Mouse (Mus musculus) hindbrain, embryonic 15.5 days (tissue): ENCODE measurements at regions not wholly inside any gene's neighbourhood (a gene's known extent, or its start where the extent isn't known, plus 50 kb on each side); places are given as distances from the start of the nearest gene placed in this dataset.

ENCODE experiments used
- ATAC-seq: fragments of 200-750 bp; cut with Nextera tagmentation; 2 replicates; pipeline ENCODE4 v1.8.0; 2017; ENCODE audit warnings: low read depth, moderate number of reproducible peaks, moderate TSS enrichment; ENCODE audit not compliant: low FRiP score
- H3K27ac ChIP-seq: fragments of 300-500 bp; sonication (generic); replicated peaks from 2 replicates; pipeline ENCODE4 v1.5.1; 2015; ENCODE audit warnings: mild to moderate bottlenecking, inconsistent platforms
- H3K27me3 ChIP-seq: fragments of 300-500 bp; sonication (generic); 2 replicates; pipeline ENCODE4 v1.6.1; 2015; ENCODE audit warnings: control low read depth, inconsistent platforms
- H3K36me3 ChIP-seq: fragments of 300-500 bp; sonication (generic); 2 replicates; pipeline ENCODE4 v1.6.1; 2015; ENCODE audit warnings: control low read depth, inconsistent platforms
- H3K4me1 ChIP-seq: fragments of 300-500 bp; sonication (generic); replicated peaks from 2 replicates; pipeline ENCODE4 v1.6.1; 2015; ENCODE audit warnings: control low read depth, inconsistent platforms
- H3K4me2 ChIP-seq: fragments of 300-500 bp; sonication (generic); 2 replicates; pipeline ENCODE4 v1.6.1; 2015; ENCODE audit warnings: moderate library complexity, mild to moderate bottlenecking, inconsistent platforms
- H3K4me3 ChIP-seq: fragments of 300-500 bp; sonication (generic); 2 replicates; pipeline ENCODE4 v1.5.1; 2015; ENCODE audit warnings: mild to moderate bottlenecking, inconsistent platforms
- H3K9ac ChIP-seq: fragments of 300-500 bp; sonication (generic); 2 replicates; pipeline ENCODE4 v1.6.1; 2015; ENCODE audit warnings: inconsistent platforms
- H3K9me3 ChIP-seq: fragments of 300-500 bp; sonication (generic); 2 replicates; pipeline ENCODE4 v1.6.1; 2016; ENCODE audit warnings: control low read depth, inconsistent platforms
- WGBS: fragments of 180-500 bp; shearing (Covaris S2); methylation state at CpG from one replicate; pipeline ENCODE4 v1.1.7; 2015; 5-methylcytosine and 5-hydroxymethylcytosine counted together

DNA sequence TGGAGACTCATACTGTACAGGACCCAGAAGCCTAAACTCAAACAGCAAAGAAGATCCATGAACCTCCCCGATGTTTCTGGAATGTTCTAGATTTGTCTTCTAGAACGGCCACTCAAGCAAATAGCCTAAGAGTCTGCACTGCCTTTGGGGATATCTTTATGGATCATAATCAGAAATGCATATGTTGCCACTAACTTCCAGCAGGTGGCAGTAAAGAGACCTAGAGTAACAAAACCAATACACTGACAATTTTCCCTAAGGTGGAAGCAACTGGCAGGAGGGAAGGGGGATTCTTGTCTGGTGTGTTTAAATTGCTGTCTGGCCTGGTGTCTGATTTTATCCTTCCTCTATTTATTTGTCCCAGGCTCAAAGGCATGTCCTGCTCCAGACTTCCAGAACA is 69.2 kb upstream of the Cdh5 start:
- Histone ChIP-seq H3K27ac (no peak overlapping the region), H3K4me3 (no peak overlapping the region), H3K9me3 (no peaks in the 10 kb centered on the region; the same call in 1 of the 2 replicates), H3K36me3 (no peaks in the 10 kb centered on the region), H3K27me3 (no peaks in the 10 kb centered on the region), H3K9ac (no peak overlapping the region), H3K4me2 (no peak overlapping the region), H3K4me1 (no peaks in the 10 kb centered on the region; the same call in 1 of the 2 replicates)
- ATAC-seq = no peak
- 92% methylated on average over 2 of the region's 2 CpGs for WGBS

DNA sequence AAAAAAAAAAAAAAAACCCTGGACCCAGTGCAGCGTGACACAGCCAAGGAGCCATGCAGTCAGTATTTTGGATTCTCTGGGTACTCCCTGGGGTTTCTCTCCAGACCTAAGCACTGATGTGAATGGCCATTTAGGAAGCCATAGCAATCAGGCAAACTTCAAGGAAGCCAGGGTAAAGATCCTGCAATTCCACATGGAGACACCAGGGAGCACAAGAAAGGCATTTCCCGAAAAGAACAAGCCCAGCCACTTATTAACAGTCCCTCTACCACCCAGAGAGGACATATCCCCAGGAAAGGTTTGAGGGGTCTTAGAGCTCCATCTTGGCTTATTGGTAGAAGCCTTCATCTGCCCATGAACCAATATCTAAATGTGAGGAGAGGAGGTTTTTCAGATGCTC is 68.3 kb upstream of the Cdh5 start:
- no peak overlapping the region for H3K27ac ChIP-seq
- H3K4me3 ChIP-seq = no peak overlapping the region
- H3K4me2 ChIP-seq = no peak overlapping the region
- H3K36me3 ChIP-seq = no peaks in the 10 kb centered on the region
- WGBS = 46% methylated on average over 2 of the region's 2 CpGs
- ATAC-seq = no peak
- H3K4me1 ChIP-seq = no peaks in the 10 kb centered on the region
- H3K27me3 ChIP-seq = no peaks in the 10 kb centered on the region
- H3K9me3 ChIP-seq = no peaks in the 10 kb centered on the region; the same call in 1 of the 2 replicates
- H3K9ac ChIP-seq = no peak overlapping the region

DNA sequence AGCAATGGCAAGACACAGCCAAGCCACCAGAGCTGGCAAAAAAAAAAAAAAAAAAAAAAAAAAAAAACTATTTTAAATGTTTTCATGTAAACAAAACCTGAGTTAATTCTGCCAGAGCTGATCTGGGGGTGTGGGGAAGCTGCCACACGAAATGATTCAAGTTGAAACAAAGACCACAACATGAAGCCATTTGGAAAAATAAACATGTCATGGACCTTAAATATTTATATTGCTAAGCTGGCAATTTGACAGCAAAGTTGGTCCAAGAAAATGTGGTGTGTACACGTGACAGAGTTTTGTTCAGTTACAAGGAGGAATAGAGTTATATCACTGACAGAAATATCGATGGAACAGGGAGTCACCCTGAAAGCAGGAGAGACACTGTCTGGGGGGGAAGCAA is 67.1 kb upstream of the Cdh5 start:
- 78% methylated on average over 3 of the region's 3 CpGs for WGBS
- H3K9me3 ChIP-seq = no peaks in the 10 kb centered on the region; the same call in 1 of the 2 replicates
- no peak overlapping the region for H3K4me3 ChIP-seq
- no peak overlapping the region for H3K9ac ChIP-seq
- H3K36me3 ChIP-seq = no peaks in the 10 kb centered on the region
- no peak overlapping the region for H3K4me2 ChIP-seq
- ATAC-seq = no peak
- H3K27me3 ChIP-seq = no peaks in the 10 kb centered on the region
- H3K4me1 ChIP-seq = no peaks in the 10 kb centered on the region
- H3K27ac ChIP-seq = no peak overlapping the region

DNA sequence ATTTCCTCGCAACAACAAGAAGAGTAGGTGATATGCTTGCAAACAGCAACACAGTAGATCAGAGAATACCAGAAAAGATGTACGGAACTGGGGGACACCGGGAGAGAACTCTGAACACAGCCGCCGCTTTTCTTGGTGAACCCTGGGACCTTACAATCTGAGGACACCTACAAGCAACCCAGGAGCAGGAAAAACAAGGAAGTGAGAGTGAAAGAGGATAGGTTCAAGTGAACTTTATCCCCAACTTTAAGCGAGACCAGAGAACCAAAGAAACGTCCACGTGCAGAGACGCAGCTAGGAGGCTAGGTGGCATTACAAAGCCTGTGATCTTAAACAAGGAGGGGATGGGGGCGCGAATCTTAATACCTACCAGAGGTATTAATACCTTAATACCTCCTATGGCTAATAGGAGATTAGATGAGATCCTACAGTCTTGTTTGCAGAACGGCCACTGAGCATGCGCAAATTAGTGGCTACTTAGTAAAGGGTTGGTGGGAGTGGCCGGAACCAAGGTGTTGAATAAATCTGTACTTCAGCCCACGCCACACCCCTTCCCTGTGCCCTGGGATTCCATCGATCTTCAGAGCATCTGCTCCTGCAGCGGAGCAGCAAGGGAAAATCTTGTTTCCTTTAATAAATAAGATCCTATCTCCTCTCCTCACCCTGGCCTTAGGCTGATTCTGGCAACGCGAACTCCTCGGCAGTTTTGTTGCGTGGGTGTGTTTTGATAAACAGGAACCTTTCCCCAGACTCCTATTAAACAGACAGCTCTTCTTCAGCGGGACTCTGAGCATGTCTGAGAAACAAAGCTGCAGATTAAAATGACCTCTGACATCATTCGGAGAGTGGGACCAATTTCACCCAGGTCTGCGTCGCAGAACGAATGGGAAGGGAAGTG is 64.6 kb upstream of the Cdh5 start:
- 82% methylated on average over 26 of the region's 26 CpGs for WGBS
- Histone ChIP-seq H3K4me3 (no peak overlapping the region), H3K36me3 (no peaks in the 10 kb centered on the region), H3K27me3 (no peaks in the 10 kb centered on the region), H3K9ac (no peak overlapping the region), H3K9me3 (no peaks in the 10 kb centered on the region), H3K4me1 (no peaks in the 10 kb centered on the region; the same call in 1 of the 2 replicates), H3K4me2 (no peak overlapping the region), H3K27ac (no peak overlapping the region)
- ATAC-seq = no peak

DNA sequence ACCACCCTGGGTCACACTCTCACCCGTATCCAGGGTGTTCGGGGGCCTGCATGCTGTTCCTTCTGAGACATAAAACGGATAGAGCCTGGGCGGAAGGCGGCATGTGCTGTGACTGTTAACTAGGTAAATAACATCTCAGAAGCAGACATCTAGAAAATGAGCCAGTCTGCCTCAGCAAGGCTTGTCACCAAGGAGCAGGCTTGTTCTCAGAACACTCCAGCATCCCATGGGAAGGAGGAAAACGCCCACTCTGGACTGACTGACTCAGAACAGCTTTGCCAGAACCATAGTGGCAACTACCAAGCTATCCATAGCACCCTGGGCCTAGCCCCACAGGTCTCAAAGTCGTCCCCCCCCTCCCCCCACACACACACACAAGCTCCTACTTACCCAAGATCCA is 63.8 kb upstream of the Cdh5 start:
- ATAC-seq = no peak
- Histone ChIP-seq H3K27me3 (no peaks in the 10 kb centered on the region), H3K27ac (no peak overlapping the region), H3K36me3 (no peaks in the 10 kb centered on the region), H3K4me2 (no peak overlapping the region), H3K4me3 (no peak overlapping the region), H3K4me1 (peaks cover 4% of the 10 kb centered on the region; the same call in 1 of the 2 replicates), H3K9ac (no peak overlapping the region), H3K9me3 (no peaks in the 10 kb centered on the region)
- 65% methylated on average over 7 of the region's 7 CpGs for WGBS

DNA sequence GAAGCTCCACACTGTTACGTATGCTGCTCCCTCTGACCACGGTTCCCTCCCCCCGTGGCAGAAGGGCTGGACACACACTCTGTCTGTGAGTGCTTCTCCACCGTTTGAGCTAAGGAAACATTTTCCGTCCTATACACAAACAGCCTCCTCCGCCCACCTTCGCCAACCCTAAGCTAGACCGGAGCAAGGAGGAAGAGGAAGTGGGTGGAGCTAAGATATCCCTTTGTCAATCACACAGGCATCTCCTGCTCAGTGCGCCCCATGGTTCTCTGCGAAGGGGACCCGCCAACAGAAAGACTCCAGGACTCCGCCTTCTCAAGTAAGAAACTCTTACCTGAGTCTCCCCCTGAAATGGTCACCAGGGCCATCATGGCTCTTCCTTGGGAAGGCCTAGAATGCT is 61.9 kb upstream of the Cdh5 start:
- Histone ChIP-seq H3K9me3 (no peaks in the 10 kb centered on the region), H3K9ac (no peak overlapping the region), H3K4me3 (no peak overlapping the region), H3K27ac (no peak overlapping the region), H3K4me2 (no peak overlapping the region), H3K4me1 (peaks cover 4% of the 10 kb centered on the region; the same call in 1 of the 2 replicates), H3K27me3 (no peaks in the 10 kb centered on the region), H3K36me3 (no peaks in the 10 kb centered on the region)
- no peak for ATAC-seq
- 85% methylated on average over 12 of the region's 12 CpGs for WGBS

DNA sequence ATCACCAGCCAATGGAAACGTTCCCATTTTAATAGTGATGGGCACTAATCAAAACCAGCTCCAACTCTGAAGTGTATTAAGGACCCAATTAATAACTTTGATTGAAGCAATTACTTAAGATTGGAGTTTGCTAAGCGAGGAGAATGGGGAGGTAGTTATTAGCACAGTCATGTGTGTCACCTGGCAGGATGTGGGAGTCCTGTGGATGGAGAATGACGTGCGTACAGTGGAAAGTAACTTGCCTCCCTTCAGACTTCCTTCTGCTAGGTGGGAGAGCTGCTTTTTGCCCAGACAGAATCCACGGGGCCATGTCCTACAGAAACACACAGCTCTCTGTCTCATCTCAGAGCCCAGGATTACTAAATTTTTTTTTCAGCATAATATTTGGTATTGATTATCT is 59.9 kb upstream of the Cdh5 start:
- Histone ChIP-seq H3K9ac (no peak overlapping the region), H3K27me3 (no peaks in the 10 kb centered on the region), H3K27ac (no peak overlapping the region), H3K4me3 (no peak overlapping the region), H3K36me3 (no peaks in the 10 kb centered on the region), H3K4me1 (peaks cover 4% of the 10 kb centered on the region; the same call in 1 of the 2 replicates), H3K9me3 (no peaks in the 10 kb centered on the region), H3K4me2 (no peak overlapping the region)
- no peak for ATAC-seq
- 78% methylated on average over 5 of the region's 5 CpGs for WGBS

DNA sequence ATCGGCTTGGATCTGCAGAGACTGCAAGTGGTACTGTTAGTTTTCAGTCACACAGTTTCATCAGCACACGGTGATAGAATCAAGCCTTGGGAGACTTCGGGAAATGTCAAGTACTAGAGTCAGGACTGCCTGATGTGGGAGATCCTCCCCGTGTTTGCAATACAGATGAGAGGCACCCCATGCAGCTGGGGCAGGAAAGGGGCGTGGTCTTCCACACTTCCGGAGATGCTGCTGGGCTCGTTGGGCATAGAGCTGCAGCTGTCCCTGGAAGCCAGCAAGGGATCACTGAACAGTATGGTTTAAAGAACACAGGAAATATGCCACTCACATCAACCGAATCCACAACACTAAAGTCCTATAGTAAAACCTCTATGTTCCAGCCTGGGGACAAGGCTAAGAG is 59.0 kb upstream of the Cdh5 start:
- Histone ChIP-seq H3K4me1 (peaks cover 4% of the 10 kb centered on the region; the same call in 1 of the 2 replicates), H3K9me3 (no peaks in the 10 kb centered on the region), H3K4me3 (no peak overlapping the region), H3K9ac (no peak overlapping the region), H3K36me3 (no peaks in the 10 kb centered on the region), H3K4me2 (no peak overlapping the region), H3K27me3 (no peaks in the 10 kb centered on the region), H3K27ac (no peak overlapping the region)
- WGBS = 38% methylated on average over 8 of the region's 8 CpGs
- ATAC-seq = no peak

DNA sequence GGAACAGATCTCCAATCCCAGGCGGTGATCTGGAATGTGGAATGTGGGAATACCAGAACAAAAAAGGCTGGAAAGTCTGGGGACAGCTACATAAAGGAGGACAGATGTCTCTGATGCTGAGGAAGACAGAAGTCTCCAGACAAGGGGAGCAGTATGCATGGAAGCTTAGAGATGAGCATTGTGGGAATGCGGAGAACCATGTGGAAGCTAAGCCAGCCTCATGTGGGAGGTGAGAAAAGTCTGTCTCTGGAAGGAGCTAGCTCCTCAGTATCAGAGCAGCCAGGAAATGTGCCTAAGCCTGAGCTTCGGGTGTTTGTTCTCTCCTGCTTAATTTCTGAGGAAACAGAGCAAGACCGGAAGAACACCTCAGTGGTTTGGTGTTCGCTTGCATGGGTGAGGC is 53.4 kb upstream of the Cdh5 start:
- Histone ChIP-seq H3K4me3 (no peak overlapping the region), H3K27me3 (no peaks in the 10 kb centered on the region), H3K9me3 (no peaks in the 10 kb centered on the region), H3K36me3 (no peaks in the 10 kb centered on the region), H3K27ac (no peak overlapping the region), H3K9ac (no peak overlapping the region), H3K4me2 (no peak overlapping the region), H3K4me1 (0 out of 2 replicates have a peak, but pooled peaks cover 2% of the 10 kb centered on the region)
- 81% methylated on average over 5 of the region's 5 CpGs for WGBS
- ATAC-seq = no peak

DNA sequence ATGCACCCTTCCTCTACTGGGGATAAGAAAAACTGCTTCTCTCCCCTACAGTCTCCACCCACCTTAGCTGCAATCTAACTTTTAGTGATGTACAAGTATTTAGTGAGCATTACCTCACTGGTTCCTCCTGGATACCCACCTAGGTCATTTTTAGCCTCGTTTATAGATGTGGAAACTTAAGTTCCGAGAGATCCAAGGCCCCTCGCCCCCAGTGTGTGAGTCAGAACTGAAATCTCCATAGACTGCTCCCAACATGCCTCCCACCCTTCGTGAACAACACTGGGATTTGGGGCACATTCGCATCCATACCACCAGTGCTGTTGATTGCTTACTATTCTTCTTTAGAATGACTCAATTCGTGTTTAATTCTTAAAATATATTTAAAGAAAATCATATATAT is 52.2 kb upstream of the Cdh5 start:
- Histone ChIP-seq H3K27me3 (no peaks in the 10 kb centered on the region), H3K9ac (no peak overlapping the region), H3K9me3 (no peaks in the 10 kb centered on the region), H3K36me3 (no peaks in the 10 kb centered on the region), H3K4me2 (no peak overlapping the region), H3K4me1 (0 out of 2 replicates have a peak, but pooled peaks cover 2% of the 10 kb centered on the region), H3K4me3 (no peak overlapping the region), H3K27ac (no peak overlapping the region)
- 90% methylated on average over 6 of the region's 6 CpGs for whole genome bisulfite sequencing
- ATAC-seq = no peak

DNA sequence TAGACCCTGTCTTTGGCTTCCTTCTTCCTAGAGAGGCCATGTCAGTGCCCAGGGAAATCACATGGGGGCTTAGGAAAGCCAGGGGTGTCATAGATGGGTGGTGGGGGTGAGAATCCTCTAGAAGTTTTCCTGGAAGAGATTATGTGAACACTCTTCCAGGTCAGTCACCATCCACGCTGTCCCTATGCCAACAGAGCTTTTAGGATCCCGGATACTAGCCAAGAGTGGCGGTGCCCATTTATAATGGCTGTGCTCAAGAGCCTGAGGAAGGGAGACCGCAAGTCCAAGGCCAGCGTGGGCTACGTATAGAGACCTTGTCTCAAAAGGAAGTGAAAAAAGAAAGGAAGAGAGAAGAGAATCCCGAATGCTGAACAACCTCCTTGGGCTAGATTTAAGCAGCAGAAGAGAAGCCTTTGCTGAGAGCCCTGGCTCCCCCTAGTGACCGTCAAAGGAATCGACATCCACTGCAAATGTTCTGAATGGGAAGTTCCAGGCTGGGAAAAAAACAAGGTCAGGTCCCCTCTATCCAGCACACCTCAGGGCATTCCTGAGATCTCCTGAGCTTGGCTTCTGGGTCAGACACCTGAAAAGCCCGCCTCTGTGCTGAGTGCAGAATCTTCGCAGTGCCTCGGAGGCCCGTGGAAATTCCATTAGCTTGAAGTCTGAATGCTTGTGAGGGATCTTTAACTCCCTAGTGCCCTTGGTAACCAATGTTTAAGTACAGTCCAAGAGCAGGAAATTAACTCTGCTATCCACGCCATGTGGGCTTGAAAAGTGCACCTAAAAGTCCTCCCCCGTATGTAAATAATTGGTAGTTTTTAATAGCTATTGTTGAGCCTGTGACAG is 50.5 kb upstream of the Cdh5 start:
- ATAC-seq = 0 out of 2 replicates have a peak, but pooled peaks have one; percentile 46
- Histone ChIP-seq H3K9ac (no peak overlapping the region), H3K27ac (no peak overlapping the region)

DNA sequence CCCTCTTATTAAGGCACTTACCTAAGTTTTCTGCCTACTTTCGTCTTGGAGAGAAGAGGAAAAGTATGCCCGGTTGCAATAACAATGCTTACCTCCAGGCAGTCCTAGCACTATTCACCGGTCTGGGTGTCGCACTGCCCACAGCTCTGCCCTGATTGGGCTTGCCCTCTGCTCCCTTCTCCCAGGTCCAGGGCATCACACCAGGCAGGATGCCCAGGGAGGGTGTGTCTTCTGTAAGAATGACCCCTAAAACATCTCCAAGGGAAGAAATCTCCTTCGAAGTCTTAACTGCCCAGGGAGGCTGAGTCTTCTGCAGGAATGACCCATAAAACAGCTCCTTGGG is 49.9 kb upstream of the Cdh5 start:
- no peak for ATAC-seq
- whole genome bisulfite sequencing = 58% methylated on average over 5 of the region's 5 CpGs
- H3K9ac ChIP-seq = no peak overlapping the region

More for the DNA sequence above, 50.5 kb upstream of the Cdh5 start:
- no peaks in the 10 kb centered on the region for H3K27me3 ChIP-seq
- no peak overlapping the region for H3K4me3 ChIP-seq
- 30% methylated on average over 15 of the region's 15 CpGs for WGBS
- 0 out of 2 replicates have a peak, but pooled peaks cover 2% of the 10 kb centered on the region for H3K4me1 ChIP-seq
- no peaks in the 10 kb centered on the region for H3K36me3 ChIP-seq
- no peaks in the 10 kb centered on the region for H3K9me3 ChIP-seq
- H3K4me2 ChIP-seq = peak overlapping the region; percentile 39

More for the DNA sequence above, 49.9 kb upstream of the Cdh5 start:
- H3K27me3 ChIP-seq = no peaks in the 10 kb centered on the region
- H3K36me3 ChIP-seq = no peaks in the 10 kb centered on the region
- H3K27ac ChIP-seq = no peak overlapping the region
- H3K4me3 ChIP-seq = no peak overlapping the region
- H3K4me2 ChIP-seq = no peak overlapping the region; the same call in 1 of the 2 replicates
- H3K4me1 ChIP-seq = 0 out of 2 replicates have a peak, but pooled peaks cover 2% of the 10 kb centered on the region
- H3K9me3 ChIP-seq = no peaks in the 10 kb centered on the region
